Mouse (Mus musculus) heart, adult 9 months (tissue): ENCODE measurements around the gene Olfr1167.
"Not testable (repeated sequence)": the region's sequence is repeated elsewhere in the genome, so short reads cannot be mapped to it uniquely, and the experiment has no call there.

ENCODE experiments used
- DNase-seq, 2 experiments: peaks; one replicate each; pipeline ENCODE4 v3.0.0; 2022; ENCODE audit warnings: low spot score in 2 of 2

Gene Olfr1167

DNA sequence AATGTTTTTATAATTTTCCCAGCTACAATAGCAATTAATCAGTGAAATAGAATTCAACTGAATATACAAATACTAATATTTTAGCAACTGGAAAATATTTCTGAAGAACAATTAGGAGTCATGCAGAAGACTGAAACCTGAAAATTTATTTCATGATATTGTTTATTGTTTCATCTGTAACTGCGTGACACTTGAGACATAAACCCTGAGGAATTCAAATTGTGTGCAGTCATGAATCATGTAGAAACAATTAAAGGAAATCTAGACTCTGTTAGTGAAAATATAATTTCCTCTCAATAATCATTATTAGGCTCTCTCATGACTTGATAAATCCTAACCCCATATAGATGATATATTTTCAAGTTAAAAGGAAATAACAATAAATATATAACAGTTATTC, at the start of gene Olfr1167:
Olfr1167 (minus strand) TSS at position 101 of the 400 bp plus-strand sequence.
- not testable (repeated sequence) for DNase-seq

DNA sequence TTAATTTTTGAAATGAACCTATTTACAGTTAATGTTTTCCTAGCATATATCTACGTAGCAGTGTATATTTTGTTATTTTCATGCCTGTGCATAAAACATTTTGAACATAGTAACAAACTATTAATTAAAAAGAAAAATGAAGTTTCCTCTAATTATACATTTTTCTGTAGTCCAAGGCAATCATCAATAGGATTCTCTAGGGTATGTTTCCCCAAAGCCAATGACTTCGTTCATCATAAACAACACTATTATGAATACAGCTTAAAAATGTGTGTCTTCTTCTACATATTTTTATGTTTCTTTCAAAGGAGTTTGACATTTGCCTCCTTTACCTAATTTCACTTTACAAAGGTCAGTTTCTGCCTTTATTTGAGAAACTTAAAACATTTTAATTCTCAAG, 26.6 kb upstream of the Olfr1167 start, which contains the start of gene Olfr1168:
Olfr1168 (plus strand) TSS at position 301 of the 400 bp plus-strand sequence.
- no peak for DNase-seq

DNA sequence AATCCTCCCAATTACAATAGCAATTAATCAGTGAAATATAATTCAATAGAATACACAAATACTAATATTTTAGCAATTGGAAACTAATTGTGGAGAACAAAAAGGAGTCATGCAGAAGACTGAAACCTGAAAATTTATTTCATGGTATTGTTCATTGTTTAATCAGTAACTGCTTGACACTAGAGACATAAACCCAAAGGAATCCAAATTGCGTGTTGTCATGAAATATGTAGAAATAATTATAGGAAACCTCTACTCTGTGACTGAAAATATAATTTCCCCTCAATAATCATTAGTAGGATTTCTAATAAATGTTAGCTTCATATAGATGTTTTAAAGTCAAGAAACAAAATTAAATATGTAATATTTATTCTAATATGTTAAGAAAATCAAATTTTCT, 26.8 kb downstream of the Olfr1167 start, which contains the start of gene Olfr1166:
Olfr1166 (minus strand) TSS at position 101 of the 400 bp plus-strand sequence.
- DNase-seq = no peak
